Mouse (Mus musculus): ENCODE data around the gene Usp48. TPM values are rescaled to one million over a fixed set of nuclear protein-coding genes. Genes with fewer than 3 reads are reported as not detected.

Usp48 gene
- polyA plus RNA-seq (2012; rRNA removed), result 28.9 and 31.9 TPM in 2 replicates

GRCm38 (mm10) chr4:137593601-137594495 lies at the start of gene Usp48:
Gene Usp48, plus strand, starts transcription at chr4:137593755.

GRCm38 (mm10) chr4:137574469-137574868 lies 19.1 kb upstream of the Usp48 start, which contains the start of gene Ldlrad2:
Gene Ldlrad2, minus strand, starts transcription at chr4:137574569.

GRCm38 (mm10) chr4:137664433-137664979 lies 71.0 kb downstream of the Usp48 start, which contains the start of gene Rap1gap:
Gene Rap1gap, plus strand, starts transcription at chr4:137664726.

Other genes starting within 250 kb of the Usp48 start
- 91.0 and 111 TPM in 2 replicates for gene Cdc42, start 236.0 kb upstream of the Usp48 start, polyA plus RNA-seq (2012; rRNA removed)
- gene Cela3a, start 184.0 kb upstream of the Usp48 start, polyA plus RNA-seq (2012; rRNA removed), result not detected in 2 replicates
- gene Cela3b, start 163.2 kb upstream of the Usp48 start, polyA plus RNA-seq (2012; rRNA removed), result 0.06 and 0.07 TPM in 2 replicates
- gene 1700013G24Rik, start 140.5 kb upstream of the Usp48 start, polyA plus RNA-seq (2012; rRNA removed), result not detected in 2 replicates
- 2.8 and 3.7 TPM in 2 replicates for gene Hspg2, start 125.0 kb upstream of the Usp48 start, polyA plus RNA-seq (2012; rRNA removed)
- gene Ldlrad2, start 19.2 kb upstream of the Usp48 start, polyA plus RNA-seq (2012; rRNA removed), result not detected in 2 replicates
- gene Rap1gap, start 71.0 kb downstream of the Usp48 start, polyA plus RNA-seq (2012; rRNA removed), result 2.6 and 2.7 TPM in 2 replicates
- gene Alpl, start 202.6 kb downstream of the Usp48 start, polyA plus RNA-seq (2012; rRNA removed), result 4.3 and 5.2 TPM in 2 replicates